Mouse (Mus musculus) midbrain, embryonic 14.5 days (tissue): ENCODE results near the gene Ube2k. TPM values are rescaled to one million over a fixed set of nuclear protein-coding genes. Genes with fewer than 3 reads are reported as not detected.
A peak's percentile ranks its signal among the peaks of the same experiment; 100 is the strongest.

ENCODE experiments used
- ATAC-seq: fragments of 200-750 bp; cut with Nextera tagmentation; 2 replicates; pipeline ENCODE4 v1.8.0; 2017; ENCODE audit warnings: moderate number of reproducible peaks, moderate library complexity; ENCODE audit not compliant: low FRiP score, low TSS enrichment
- DNase-seq: peaks from one replicate; pipeline ENCODE4 v3.0.0-alpha.2; 2015
- H3K27ac ChIP-seq: fragments of 300-500 bp; sonication (generic); replicated peaks from 2 replicates; pipeline ENCODE4 v1.5.1; 2014; ENCODE audit warnings: mild to moderate bottlenecking, low read depth, low read length, moderate library complexity
- H3K27me3 ChIP-seq: fragments of 300-500 bp; sonication (generic); 2 replicates; pipeline ENCODE4 v1.6.1; 2014; ENCODE audit warnings: low read length, control low read depth, mixed read lengths; ENCODE audit not compliant: control insufficient read depth, insufficient read depth
- H3K36me3 ChIP-seq: fragments of 300-500 bp; sonication (generic); 2 replicates; pipeline ENCODE4 v1.6.1; 2014; ENCODE audit warnings: low read length, control low read depth; ENCODE audit not compliant: control insufficient read depth, insufficient read depth
- H3K4me1 ChIP-seq: fragments of 300-500 bp; sonication (generic); 2 replicates; pipeline ENCODE4 v1.6.1; 2014; ENCODE audit warnings: mild to moderate bottlenecking, antibody characterized with exemption, low read length, control low read depth; ENCODE audit not compliant: control insufficient read depth, insufficient read depth
- H3K4me2 ChIP-seq: fragments of 300-500 bp; sonication (generic); 2 replicates; pipeline ENCODE4 v1.6.1; 2014; ENCODE audit warnings: mild to moderate bottlenecking, low read length, moderate library complexity
- H3K4me3 ChIP-seq: fragments of 300-500 bp; sonication (generic); replicated peaks from 2 replicates; pipeline ENCODE4 v1.5.1; 2014; ENCODE audit warnings: low read depth, low read length
- H3K9ac ChIP-seq: fragments of 300-500 bp; sonication (generic); replicated peaks from 2 replicates; pipeline ENCODE4 v1.6.1; 2014; ENCODE audit warnings: mild to moderate bottlenecking, low read length, moderate library complexity
- H3K9me3 ChIP-seq: fragments of 300-500 bp; sonication (generic); 2 replicates; pipeline ENCODE4 v1.6.1; 2016; ENCODE audit warnings: low read length, control low read depth, mixed read lengths; ENCODE audit not compliant: control insufficient read depth
- WGBS: fragments of 180-500 bp; shearing (Covaris S2); extraction: QIAGEN DNeasy Blood & Tissue Kit; methylation state at CpG from one replicate; pipeline ENCODE4 v1.1.7; 2014; 5-methylcytosine and 5-hydroxymethylcytosine counted together
- polyA plus RNA-seq: library from polyadenylated mRNA; unstranded; fragments of >200 nt; fragmentation: Nextera tagmentation; extraction: Ambion mirVana; gene quantifications from 2 replicates; pipeline ENCODE4 v1.2.1, GENCODE M21; 2014

The Ube2k gene
- polyA plus RNA-seq, result 155 and 182 TPM in 2 replicates

- WGBS, result under 1% methylated on average over 63 of the region's 66 CpGs
- H3K36me3 ChIP-seq, result no peaks in the 10 kb centered on the region
- H3K4me1 ChIP-seq, result peaks cover 15% of the 10 kb centered on the region
- H3K27ac ChIP-seq, result peak within 1 kb of the TSS; percentile 98
- no peaks in the 10 kb centered on the region for H3K27me3 ChIP-seq
- DNase-seq (peak; percentile 97), ATAC-seq (peak; percentile 96)
- H3K9ac ChIP-seq, result peak within 1 kb of the TSS; percentile 94
- H3K4me2 ChIP-seq, result peak within 1 kb of the TSS; percentile 73
- H3K4me3 ChIP-seq, result peak within 1 kb of the TSS; percentile 88
- no peaks in the 10 kb centered on the region for H3K9me3 ChIP-seq
Observed at GRCm38 (mm10) chr5:65536751-65537419, at the start of gene Ube2k, which contains the start of gene Smim14. TSS of gene Ube2k (plus strand) at chr5:65537233. TSS of gene Smim14 (minus strand) at chr5:65537184.

- Histone ChIP-seq H3K36me3 (no peaks in the 10 kb centered on the region), H3K4me2 (no peak overlapping the region), H3K27ac (no peak overlapping the region), H3K4me1 (peaks cover 13% of the 10 kb centered on the region), H3K4me3 (no peak overlapping the region), H3K9ac (no peak overlapping the region), H3K9me3 (no peaks in the 10 kb centered on the region), H3K27me3 (no peaks in the 10 kb centered on the region)
- 89% methylated on average over 10 of the region's 10 CpGs for WGBS
- no peak for ATAC-seq
- no peak for DNase-seq
Observed at GRCm38 (mm10) chr5:65487381-65487780, 49.7 kb upstream of the Ube2k start.

- Histone ChIP-seq H3K4me1 (peaks cover 13% of the 10 kb centered on the region), H3K9ac (no peak overlapping the region), H3K4me2 (no peak overlapping the region), H3K27me3 (no peaks in the 10 kb centered on the region), H3K4me3 (no peak overlapping the region), H3K9me3 (no peaks in the 10 kb centered on the region), H3K27ac (no peak overlapping the region), H3K36me3 (no peaks in the 10 kb centered on the region)
- DNase-seq, result no peak
- 90% methylated on average over 7 of the region's 7 CpGs for WGBS
- no peak for ATAC-seq
Observed at GRCm38 (mm10) chr5:65488725-65489124, 48.3 kb upstream of the Ube2k start.

- no peaks in the 10 kb centered on the region for H3K27me3 ChIP-seq
- no peak overlapping the region for H3K27ac ChIP-seq
- DNase-seq (no peak), ATAC-seq (no peak)
- H3K4me2 ChIP-seq, result no peak overlapping the region
- WGBS, result 87% methylated on average over 4 of the region's 4 CpGs
- H3K4me1 ChIP-seq, result peaks cover 13% of the 10 kb centered on the region
- H3K4me3 ChIP-seq, result no peak overlapping the region
- H3K36me3 ChIP-seq, result no peaks in the 10 kb centered on the region
- no peak overlapping the region for H3K9ac ChIP-seq
- no peaks in the 10 kb centered on the region for H3K9me3 ChIP-seq
Observed at GRCm38 (mm10) chr5:65489830-65490229, 47.2 kb upstream of the Ube2k start.

- Histone ChIP-seq H3K9me3 (no peaks in the 10 kb centered on the region), H3K27ac (peak overlapping the region; percentile 94), H3K9ac (peak overlapping the region; percentile 93), H3K36me3 (no peaks in the 10 kb centered on the region), H3K4me1 (peaks cover 13% of the 10 kb centered on the region), H3K4me2 (peak overlapping the region; percentile 85), H3K27me3 (no peaks in the 10 kb centered on the region), H3K4me3 (peak overlapping the region; percentile 91)
- WGBS, result under 1% methylated on average over 57 of the region's 57 CpGs
- peak; percentile 80 for DNase-seq
- peak; percentile 84 for ATAC-seq
Observed at GRCm38 (mm10) chr5:65491767-65492715, 45.0 kb upstream of the Ube2k start.

- peak within 1 kb of the TSS; percentile 94 for H3K27ac ChIP-seq
- peaks cover 13% of the 10 kb centered on the region for H3K4me1 ChIP-seq
- H3K9ac ChIP-seq, result peak within 1 kb of the TSS; percentile 93
- peak within 1 kb of the TSS; percentile 85 for H3K4me2 ChIP-seq
- no peaks in the 10 kb centered on the region for H3K36me3 ChIP-seq
- peak; percentile 96 for DNase-seq
- no peaks in the 10 kb centered on the region for H3K27me3 ChIP-seq
- no peaks in the 10 kb centered on the region for H3K9me3 ChIP-seq
- ATAC-seq, result peak; percentile 96
- under 1% methylated on average over 69 of the region's 69 CpGs for WGBS
- peak within 1 kb of the TSS; percentile 91 for H3K4me3 ChIP-seq
Observed at GRCm38 (mm10) chr5:65492716-65493531, 44.1 kb upstream of the Ube2k start, which contains the start of gene Gm43552. TSS of gene Gm43552 (minus strand) at chr5:65492833.

GRCm38 (mm10) chr5:65500231-65500630 is 36.8 kb upstream of the Ube2k start:
- 92% methylated on average over 7 of the region's 7 CpGs for WGBS
- ATAC-seq (no peak), DNase-seq (no peak)
- H3K9ac ChIP-seq, result no peak overlapping the region
- no peak overlapping the region for H3K4me2 ChIP-seq
- H3K9me3 ChIP-seq, result no peaks in the 10 kb centered on the region
- H3K36me3 ChIP-seq, result no peaks in the 10 kb centered on the region
- H3K27me3 ChIP-seq, result no peaks in the 10 kb centered on the region
- H3K4me1 ChIP-seq, result no peaks in the 10 kb centered on the region
- no peak overlapping the region for H3K27ac ChIP-seq
- no peak overlapping the region for H3K4me3 ChIP-seq

GRCm38 (mm10) chr5:65501407-65501806 is 35.6 kb upstream of the Ube2k start:
- H3K27ac ChIP-seq, result no peak overlapping the region
- 92% methylated on average over 9 of the region's 9 CpGs for WGBS
- no peak overlapping the region for H3K4me2 ChIP-seq
- DNase-seq (no peak), ATAC-seq (no peak)
- H3K4me3 ChIP-seq, result no peak overlapping the region
- no peak overlapping the region for H3K9ac ChIP-seq
- no peaks in the 10 kb centered on the region for H3K9me3 ChIP-seq
- H3K27me3 ChIP-seq, result no peaks in the 10 kb centered on the region
- H3K4me1 ChIP-seq, result no peaks in the 10 kb centered on the region
- no peaks in the 10 kb centered on the region for H3K36me3 ChIP-seq
